Mouse (Mus musculus): ENCODE data around the gene Dvl2.

Gene Dvl2

DNA sequence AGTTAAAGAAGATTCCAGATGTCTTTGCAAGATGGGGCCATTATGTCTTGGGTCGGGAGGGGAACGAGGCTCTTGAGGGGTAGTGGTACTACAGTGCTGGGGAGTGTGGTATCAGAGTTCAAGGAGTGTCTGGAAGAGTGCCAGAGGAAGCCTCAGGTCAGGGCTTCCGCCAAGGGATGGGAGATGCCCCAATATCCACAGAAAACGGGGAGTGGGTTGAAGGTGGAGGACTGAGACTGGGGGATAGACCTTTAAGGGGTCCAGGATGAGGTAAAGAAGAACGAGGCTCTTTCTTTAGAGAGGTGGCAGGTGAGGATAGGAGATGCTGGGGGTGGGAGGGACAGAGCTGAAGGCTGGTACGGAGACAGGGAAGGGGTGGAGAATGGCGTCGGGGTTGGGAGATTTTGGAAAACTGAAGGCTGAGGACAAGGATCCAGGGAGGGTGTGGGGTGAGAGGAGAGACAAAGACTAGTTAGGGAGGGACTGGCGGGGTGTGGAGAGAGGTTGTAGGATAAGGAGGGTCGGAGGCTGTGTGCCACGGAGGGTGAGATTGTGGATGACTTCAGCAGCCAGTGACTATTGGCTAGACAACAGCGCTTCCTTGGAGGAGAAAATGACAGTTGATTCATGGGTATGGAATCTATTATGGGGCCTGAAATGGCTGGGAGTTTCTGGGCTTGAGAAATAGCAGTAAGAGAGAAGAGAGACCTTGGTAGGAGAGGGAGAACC lies 28.2 kb downstream of the Dvl2 start:
- no peak for DNase-seq (ENCODE audit: low read depth, low spot score)

DNA sequence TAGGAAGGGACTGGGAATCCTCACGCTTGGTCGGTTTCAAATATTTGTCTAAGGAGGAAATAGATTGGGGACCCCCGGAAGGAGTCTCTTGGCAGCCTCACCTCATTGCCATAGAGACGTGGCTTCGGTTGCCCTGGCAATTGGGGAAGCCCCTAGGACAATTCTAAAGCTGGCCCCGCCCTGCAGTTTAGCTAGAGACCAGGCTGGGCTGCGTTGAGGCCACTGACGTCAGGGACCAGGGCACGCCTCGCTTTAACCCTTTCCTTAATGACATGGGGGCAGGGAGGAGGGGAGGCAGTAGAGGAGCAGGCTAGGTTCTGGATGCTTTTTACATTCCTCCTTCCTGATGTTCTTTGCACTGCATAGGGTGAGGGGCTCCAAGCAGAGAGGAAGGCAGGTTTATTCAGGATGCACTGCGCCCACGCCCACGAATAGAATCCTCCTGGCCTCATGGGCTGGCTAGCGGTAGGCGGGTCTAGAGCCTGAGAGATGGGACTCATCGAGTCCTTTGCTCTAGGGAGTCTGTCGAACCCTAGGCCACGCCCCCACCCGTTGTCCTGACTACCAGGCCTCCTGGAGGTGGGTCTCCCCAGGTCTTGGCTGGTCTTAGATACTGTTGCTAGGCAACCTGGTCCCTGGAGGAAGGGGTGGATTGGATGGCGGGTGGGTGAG lies 28.9 kb downstream of the Dvl2 start:
- no peak for DNase-seq (ENCODE audit: low read depth, low spot score)

DNA sequence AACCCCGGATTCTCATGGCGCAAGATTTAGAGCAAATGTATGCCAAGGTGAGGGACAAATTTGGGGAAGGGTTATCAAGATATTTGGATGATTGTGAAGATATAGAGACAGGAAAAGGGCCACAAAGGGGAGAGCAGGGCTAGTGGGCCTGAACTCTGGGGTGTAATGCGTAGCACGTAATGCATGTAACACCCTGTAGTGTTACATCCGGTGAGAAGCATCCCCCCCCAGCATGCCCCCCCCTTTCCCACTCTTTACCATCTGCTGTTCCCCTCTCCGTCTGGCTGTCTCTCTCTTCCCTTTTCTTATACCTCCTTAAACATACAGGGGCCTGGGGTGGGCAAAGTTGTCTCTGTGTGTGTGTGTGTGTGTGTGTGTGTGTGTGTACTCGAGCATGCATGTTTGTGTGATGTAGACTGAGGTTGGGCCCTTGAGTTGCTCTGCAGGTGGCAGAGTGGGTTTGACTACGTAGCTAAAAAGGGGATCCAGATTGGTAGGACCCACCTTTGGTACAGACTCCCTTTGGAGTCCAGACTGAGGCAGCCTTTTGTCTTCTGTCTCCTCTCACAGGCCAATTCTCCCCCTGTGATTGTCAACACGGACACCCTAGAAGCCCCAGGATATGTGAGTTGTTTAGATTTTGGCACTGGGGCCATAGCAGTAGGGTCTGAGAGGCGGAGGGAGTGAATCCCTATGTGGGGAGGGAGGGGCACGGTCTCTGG lies 29.6 kb downstream of the Dvl2 start:
- DNase-seq (ENCODE audit: low read depth, low spot score) = no peak

DNA sequence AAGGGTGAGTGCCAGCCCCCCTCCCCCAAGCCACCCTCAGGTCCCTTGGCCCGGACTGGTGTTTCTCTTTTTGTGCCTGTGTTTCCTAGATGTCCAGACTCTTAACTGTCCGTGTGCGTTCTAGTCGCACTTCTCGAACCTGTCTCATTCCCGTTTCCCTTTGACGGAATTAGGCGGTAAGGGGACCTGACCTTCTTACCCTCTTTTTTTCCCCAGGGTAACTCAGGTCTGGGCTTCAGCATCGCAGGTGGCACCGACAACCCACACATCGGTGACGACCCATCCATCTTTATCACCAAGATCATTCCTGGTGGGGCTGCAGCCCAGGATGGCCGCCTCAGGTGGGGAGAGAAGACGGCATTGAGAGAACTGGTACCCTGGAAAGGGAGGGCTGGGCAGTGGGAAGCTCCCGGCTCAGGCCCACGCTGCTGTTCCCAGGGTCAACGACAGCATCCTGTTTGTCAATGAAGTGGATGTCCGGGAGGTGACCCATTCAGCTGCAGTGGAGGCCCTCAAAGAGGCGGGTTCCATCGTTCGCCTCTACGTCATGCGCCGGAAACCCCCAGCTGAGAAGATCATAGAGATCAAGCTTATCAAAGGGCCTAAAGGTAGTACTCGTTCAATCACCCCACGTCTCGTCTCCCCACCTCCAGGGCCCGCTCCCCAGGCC lies 30.4 kb downstream of the Dvl2 start:
- DNase-seq (ENCODE audit: low read depth, low spot score) = no peak

DNA sequence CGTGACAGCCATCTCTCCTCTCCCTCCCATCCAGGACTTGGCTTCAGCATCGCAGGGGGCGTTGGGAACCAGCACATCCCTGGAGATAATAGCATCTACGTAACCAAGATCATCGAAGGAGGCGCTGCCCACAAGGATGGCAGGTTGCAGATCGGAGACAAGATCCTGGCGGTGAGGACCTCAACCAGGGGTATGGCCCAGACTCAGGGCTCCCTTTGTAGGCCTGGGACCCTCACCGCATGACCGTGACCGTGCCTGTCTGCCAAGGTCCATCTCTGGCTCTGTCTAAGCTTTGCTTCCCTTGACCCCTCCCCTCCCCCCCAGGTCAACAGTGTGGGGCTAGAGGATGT lies 30.9 kb downstream of the Dvl2 start:
- no peak for DNase-seq (ENCODE audit: low read depth, low spot score)

DNA sequence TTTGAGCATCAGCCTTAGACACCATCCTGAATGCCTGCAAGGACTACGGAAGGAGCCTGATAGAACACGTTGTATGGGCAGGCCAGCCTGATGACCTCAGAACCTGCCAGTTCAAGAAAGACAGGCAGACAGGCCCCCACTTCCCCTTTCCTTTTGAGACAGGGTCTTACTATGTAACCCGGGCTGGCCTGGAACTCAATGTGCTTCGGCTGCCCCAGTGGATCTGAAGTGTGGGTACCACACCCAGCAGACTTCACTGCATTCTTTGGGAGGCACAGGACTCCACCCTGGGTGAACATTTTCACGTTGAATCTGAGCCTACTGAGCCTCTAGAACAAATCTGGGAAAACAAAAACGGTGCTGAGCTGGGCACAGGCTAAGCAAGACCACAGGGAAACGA lies 37.8 kb downstream of the Dvl2 start:
- DNase-seq (ENCODE audit: low read depth, low spot score) = no peak

DNA sequence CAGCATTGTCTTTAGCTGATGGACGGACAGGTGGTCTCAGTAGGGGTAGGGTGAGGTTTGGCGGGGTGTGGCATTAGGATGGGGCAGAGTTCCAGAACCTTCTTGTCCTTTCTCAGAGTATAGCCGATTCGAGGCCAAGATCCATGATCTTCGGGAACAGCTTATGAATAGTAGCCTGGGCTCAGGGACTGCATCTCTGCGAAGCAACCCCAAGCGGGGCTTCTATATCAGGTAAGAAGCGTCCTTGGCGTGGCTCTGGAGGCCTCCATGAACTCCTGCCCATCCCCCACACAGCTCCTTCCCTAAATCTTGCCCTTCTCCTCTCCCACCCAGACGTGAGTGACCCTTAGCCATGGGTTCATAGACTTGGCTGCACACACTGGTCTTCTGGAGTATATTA lies 39.2 kb downstream of the Dvl2 start:
- no peak for DNase-seq (ENCODE audit: low read depth, low spot score)

DNA sequence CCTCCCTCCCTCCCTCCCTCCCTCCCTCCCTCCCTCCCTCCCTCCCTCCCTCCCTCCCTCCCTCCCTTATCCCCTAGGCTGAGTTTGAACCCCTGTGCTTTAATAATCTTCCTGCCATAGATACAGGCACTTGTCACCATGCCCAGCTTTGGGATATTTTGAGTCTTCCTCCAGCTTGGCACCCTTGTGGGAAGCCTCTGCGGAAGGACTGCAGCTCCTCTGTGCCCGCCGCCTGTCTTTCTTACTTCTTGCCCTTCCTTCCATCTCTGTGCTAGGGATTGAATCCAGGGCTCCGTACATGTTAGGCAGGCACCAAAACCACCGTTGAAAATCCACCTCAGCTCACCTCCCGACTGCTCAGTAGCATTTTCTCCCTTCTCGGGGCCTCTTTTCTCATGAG lies 39.8 kb downstream of the Dvl2 start:
- no peak for DNase-seq (ENCODE audit: low read depth, low spot score)

DNA sequence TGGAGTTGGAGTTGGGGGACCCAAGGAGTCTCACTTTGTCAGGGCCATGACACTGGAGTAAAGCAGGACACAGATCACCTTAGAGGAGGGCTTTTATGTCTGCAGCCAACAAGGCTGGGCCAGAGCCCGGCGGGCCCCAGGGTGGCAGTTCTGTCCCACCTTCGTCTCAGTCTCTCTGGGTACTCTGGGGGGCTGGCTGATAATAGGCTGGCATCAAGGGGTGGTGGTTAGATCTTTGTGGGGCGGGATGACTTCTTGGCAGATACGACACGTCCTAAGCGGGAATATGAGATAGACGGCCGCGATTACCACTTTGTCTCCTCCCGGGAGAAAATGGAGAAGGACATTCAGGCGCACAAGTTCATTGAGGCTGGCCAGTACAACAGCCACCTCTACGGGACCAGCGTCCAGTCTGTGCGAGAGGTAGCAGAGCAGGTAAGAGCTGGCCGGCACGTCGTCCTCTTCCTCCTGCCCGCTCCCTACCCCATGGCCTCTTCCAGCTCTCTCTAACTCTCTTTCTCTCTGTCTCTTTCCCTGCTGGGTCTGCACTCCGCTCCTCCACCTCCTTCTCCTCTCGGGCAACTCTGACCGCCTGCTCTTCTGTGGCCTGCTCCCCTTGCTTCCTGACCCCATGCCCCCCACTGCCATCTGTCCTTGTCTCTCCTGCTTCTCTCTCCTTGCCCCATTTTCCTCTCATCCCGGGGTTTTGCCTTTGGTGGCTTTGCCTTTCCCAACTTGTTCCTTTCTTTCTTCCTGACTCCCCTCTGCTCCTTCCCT lies 42.1 kb downstream of the Dvl2 start:
- DNase-seq (ENCODE audit: low read depth, low spot score) = no peak

DNA sequence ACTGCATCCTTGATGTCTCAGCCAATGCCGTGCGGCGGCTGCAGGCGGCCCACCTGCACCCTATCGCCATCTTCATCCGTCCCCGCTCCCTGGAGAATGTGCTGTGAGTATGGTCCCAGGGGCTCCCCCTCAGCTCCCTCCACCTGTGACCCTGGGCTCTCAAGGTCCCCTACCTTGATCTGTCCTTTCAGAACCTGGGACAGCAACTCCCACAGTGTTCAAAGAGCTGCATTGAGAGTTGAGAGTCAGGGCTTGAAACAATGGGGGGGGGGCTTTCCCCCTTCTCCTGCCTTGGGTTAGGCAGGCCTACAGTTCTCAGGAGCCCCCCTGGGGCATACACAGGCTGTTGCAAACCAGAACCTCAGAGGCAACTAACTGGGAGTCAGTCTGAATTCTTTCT lies 43.3 kb downstream of the Dvl2 start:
- no peak for DNase-seq (ENCODE audit: low read depth, low spot score)

DNA sequence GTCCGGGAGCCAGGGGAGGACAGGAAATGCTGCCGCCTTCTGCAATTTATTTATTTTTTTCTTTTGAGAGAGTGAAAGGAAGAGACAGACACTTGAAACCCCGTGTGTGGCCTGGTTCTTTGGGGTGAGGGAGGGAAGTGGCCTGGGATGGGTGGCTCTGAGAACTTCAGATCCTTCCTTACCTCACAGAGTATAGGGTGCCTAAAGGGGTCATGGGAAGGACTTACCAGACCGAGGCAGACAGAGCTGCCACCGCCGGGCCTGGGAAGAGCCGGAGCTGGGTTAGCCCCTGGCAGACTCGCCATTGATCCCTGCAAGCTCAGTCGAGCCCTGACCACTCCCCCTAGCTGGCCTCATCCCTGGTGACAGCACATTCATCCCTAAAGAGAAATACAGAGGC lies 45.0 kb downstream of the Dvl2 start:
- no peak for DNase-seq (ENCODE audit: low read depth, low spot score)

DNA sequence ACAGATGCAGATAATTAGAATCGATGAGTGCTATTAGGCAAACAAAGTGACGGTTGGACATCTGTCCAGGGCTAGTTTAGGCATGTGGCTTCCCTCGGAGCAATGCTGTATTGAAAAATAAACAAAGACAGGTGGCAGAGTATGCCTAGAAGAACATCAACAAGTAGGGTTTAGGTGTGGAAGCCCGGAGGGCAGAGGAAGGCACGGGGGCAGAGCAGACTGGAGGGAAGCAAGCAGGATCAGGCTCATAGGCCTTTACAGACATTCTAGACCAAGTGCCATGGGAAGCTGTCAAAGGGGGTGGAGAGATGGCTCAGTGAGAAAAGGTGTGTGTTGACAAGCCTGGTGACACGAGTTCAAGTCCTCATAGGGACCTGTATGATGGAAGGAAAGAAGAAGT lies 49.0 kb downstream of the Dvl2 start:
- no peak for DNase-seq (ENCODE audit: low read depth, low spot score)

DNA sequence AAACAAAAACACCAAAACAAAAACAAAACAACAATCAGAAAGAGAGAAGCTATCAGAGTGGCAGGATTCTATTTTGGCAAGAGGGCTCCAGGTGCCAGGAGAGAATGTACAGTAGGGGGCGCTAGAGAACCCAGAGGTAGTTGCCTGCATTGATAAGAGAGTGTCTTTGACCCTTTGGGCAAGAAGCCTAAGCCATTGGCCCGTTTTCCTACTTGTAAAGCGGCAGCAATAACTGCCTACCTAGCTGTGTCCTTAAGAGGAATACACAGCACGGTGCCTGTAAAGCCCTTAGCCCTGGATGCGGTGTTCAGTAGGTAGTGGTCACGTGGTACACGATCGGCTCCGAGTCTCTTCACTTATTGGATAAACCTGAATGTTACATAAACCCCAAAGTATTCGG lies 49.4 kb downstream of the Dvl2 start:
- no peak for DNase-seq (ENCODE audit: low read depth, low spot score)

DNA sequence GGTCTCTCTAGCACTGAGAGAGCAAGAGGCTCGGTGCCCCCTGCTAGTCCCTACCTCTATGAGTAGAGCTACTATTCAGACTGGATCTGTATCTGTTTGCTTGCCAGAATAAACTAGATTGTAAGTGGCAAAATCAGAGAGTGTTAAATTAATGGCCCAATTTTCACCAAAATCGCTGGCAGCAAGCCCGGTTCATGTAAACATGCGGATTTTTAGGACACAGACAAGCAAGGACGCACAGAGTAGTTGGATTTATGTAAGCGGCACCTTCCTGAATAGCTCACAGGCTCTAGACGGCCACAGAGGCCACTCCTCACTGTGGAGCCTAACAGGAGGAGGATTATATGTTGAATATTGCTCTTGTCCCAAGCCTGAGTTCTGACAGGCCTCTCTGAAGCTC lies 52.8 kb downstream of the Dvl2 start:
- peak; percentile 9 for DNase-seq (ENCODE audit: low read depth, low spot score)

DNA sequence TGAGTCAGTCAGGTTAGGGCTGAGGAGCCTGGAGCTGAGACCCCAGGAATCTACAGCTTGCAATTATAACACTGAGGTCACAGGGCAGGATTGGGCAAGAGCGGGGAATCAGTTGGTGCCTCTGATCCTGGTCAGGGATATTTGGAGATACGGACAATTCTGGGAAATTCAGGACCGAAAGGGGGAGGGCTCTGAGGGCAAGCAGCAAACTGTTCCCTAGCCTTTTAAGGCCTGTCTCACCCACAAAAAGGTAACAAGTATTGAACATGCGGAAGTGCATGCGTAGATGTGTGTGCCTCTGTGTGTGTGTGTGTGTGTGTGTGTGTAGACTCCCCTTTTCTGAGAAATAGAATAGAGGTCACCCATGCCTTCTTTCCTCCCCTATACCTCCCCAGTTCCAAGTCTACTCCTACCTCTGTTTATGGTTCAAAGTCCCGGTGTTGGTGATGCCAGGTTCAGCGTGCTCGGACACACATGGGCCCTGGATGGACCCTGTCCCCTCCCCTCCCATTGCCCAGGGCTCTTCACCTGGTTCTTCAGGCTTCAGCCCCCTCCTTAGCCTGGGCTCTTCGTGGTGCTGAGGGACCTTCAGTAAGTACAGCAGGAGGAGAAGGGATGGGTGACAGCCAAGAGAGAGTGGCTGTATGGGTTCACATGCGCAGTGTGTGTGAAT lies 53.6 kb downstream of the Dvl2 start, which contains the start of gene Asgr1:
TSS of gene Asgr1 (plus strand) at position 188 of the 673 bp plus-strand sequence.
- DNase-seq (ENCODE audit: low read depth, low spot score) = no peak

DNA sequence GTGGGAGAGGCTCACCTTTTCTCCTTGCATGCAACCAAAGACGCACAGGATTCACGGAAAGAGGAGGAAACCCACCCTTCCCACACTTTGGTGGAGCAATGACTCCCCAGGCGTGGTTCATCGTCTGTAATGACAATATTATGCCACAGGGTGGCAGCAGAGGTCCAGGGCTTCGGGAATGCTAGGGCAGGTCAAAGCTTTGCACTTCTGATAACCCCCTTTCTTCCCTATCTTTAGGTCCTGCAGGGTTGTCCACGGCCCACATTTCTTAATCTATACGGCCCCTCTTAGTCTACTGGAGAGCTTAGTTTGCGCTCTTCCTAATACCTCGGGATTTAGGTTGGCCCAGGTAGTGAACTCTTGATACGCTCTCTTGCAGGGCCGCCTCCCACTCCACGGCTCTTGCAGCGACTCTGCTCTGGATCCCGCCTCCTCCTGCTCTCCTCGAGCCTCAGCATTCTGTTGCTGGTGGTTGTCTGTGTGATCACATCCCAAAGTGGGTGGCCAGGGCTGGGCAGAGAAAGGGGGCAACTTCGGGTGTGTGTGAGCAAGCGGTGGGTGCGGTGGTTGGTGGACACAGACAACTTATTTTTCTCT lies 55.3 kb downstream of the Dvl2 start:
- peak; percentile 53 for DNase-seq (ENCODE audit: low read depth, low spot score)

DNA sequence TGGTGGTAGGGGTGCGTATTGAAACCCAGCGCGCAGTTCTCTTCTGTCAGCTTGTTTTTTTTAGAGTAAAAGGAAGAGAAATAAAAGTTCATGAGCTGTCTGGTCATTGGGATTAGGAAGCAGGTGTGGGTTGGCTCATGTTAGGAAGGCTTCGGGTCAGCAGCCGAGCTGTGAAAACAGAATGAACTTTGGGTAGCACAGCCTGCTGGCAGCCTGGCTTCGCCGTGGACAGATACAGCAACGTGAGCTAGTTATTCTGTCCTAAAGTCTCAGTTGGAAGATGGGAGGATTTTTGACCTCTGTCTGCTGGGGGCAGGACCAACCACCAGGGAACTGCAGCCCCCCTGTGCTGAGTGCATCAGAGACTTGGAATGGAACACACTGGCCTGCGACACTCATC lies 57.4 kb downstream of the Dvl2 start:
- DNase-seq (ENCODE audit: low read depth, low spot score) = no peak

DNA sequence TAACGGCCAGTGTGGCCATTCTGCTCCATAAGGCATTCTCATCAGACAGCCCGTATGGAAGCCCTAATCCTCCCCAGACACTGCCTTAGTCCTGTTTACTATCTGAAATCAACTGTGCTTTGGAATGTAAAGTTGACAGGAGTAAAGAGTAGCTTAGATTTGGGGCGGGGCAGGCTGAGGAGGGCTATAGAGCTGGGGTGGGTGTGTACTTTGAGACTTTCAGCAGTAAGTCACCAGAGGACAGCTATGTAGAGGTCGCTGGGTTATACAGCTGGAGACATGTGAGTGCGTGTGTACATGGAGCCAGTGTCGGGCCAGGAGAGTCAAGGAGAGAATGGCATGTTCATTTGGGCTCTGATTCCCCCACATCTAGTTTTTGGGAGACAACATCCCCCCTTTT lies 59.5 kb downstream of the Dvl2 start:
- DNase-seq (ENCODE audit: low read depth, low spot score) = no peak
